Mouse (Mus musculus): Measurements from ENCODE around the gene Adgrl3.

- no peak for TF ChIP-seq CTCF (conservative IDR thresholded peaks at IDR 0.05; ENCODE audit: insufficient read depth, insufficient read length, low read depth, low read length)
- no peak for TF ChIP-seq POLR2A (IDR thresholded peaks at IDR 0.05; ENCODE audit: low read depth, low read length)
Observed at GRCm38 (mm10) chr5:81028875-81029274, 8.9 kb downstream of the Adgrl3 start.
